Mouse (Mus musculus): ENCODE data around the gene Wfs1. TPM values are rescaled to one million over a fixed set of nuclear protein-coding genes. Genes with fewer than 3 reads are reported as not detected.

Wfs1 gene
- total and polyA plus RNA-seq, 3 experiments: 0.56 to 2.5 (median 1.8) TPM

DNA sequence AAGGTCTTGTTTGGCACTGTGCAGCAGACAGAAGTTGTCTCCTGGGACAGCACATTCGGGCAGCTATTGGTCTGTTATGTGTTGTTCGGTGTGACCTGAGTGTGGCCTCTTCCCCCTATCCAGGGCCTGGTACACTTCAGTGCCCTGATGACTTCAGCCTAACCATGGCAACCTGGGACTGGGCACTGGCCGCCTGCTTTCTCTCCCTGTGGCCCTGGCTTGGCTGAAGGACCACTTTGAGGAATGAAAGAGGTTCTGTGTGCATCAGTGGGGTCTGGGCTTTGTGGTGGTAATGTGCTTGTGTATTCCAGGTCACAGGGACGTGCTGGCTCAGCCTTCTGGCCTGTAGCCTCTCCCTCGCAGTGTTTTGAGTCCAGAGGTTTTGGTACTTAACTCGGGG is 46.2 kb upstream of the Wfs1 start:
- in situ Hi-C loops (cut with MboI; ENCODE audit: low pct_ligation_motif_present, low pct_unique_long_range_greater_than_20kb, low sequenced_read_pairs) (no loop called here), dilution Hi-C loops (cut with MboI; ENCODE audit: extremely low pct_ligation_motif_present, extremely low pct_unique_long_range_greater_than_20kb, low sequenced_read_pairs) (no loop called here)
- no peak for DNase-seq (ENCODE audit: extremely low read depth)
- Histone ChIP-seq H3K4me3 (replicated peaks in 1 of 3; ENCODE audit: low read depth in 2 of 3, low read length in 2 of 3, poor library complexity in 1 of 3) (no peak overlapping the region), H3K9ac (ENCODE audit: insufficient read depth, low read depth) (no peak overlapping the region), H3K36me3 (replicated peaks in 1 of 2; ENCODE audit: control insufficient read depth in 1 of 2, insufficient read depth in 1 of 2, low read length in 1 of 2) (no peaks in the 10 kb centered on the region), H3K9me3 (replicated peaks; ENCODE audit: low read length) (no peaks in the 10 kb centered on the region), H3K27me3 (replicated peaks) (peaks cover 67% of the 10 kb centered on the region), H3K79me2 (replicated peaks; ENCODE audit: control insufficient read depth, extremely low read depth, insufficient read depth, poor library complexity, severe bottlenecking) (no peaks in the 10 kb centered on the region), H3K4me2 (ENCODE audit: insufficient read depth, low read depth, poor library complexity, severe bottlenecking) (no peak overlapping the region), H3K4me1 (ENCODE audit: control insufficient read depth in 1 of 2, insufficient read depth in 2 of 2) (no peaks in the 10 kb centered on the region), H3K27ac (ENCODE audit: insufficient read depth, low read depth) (no peak overlapping the region)
- TF ChIP-seq CHD2 (IDR thresholded peaks at IDR 0.05; ENCODE audit: low read length): no peak
- TF ChIP-seq USF1 (IDR thresholded peaks at IDR 0.05; ENCODE audit: low read depth, low read length): no peak
- no peak for TF ChIP-seq MAZ (IDR thresholded peaks at IDR 0.05; ENCODE audit: low read depth, low read length)
- no peak for TF ChIP-seq JUND (conservative IDR thresholded peaks at IDR 0.05; ENCODE audit: low read depth, low read length)
- TF ChIP-seq EP300 (IDR thresholded peaks at IDR 0.05; ENCODE audit: low read length): no peak
- no peak for TF ChIP-seq MAFK (IDR thresholded peaks at IDR 0.05; ENCODE audit: insufficient replicate concordance, low read length)
- TF ChIP-seq UBTF (IDR thresholded peaks at IDR 0.05; ENCODE audit: low read depth, low read length): no peak
- no peak for TF ChIP-seq IRF4 (IDR thresholded peaks at IDR 0.05; ENCODE audit: low read depth, low read length)
- no peak for TF ChIP-seq NELFE (IDR thresholded peaks at IDR 0.05; ENCODE audit: low read depth, low read length)
- no peak for TF ChIP-seq CTCF (conservative IDR thresholded peaks at IDR 0.05 in 1 of 2, IDR thresholded peaks at IDR 0.05 in 1 of 2; ENCODE audit: low read depth in 2 of 2, low read length in 2 of 2)
- no peak for TF ChIP-seq E2F4 (IDR thresholded peaks at IDR 0.05; ENCODE audit: insufficient replicate concordance, low read depth, low read length)
- TF ChIP-seq MAX (IDR thresholded peaks at IDR 0.05; ENCODE audit: low read length): no peak
- TF ChIP-seq POLR2AphosphoS2 (IDR thresholded peaks at IDR 0.05; ENCODE audit: low read depth, low read length): no peak
- TF ChIP-seq ELF1 (IDR thresholded peaks at IDR 0.05; ENCODE audit: low read depth, low read length): no peak

DNA sequence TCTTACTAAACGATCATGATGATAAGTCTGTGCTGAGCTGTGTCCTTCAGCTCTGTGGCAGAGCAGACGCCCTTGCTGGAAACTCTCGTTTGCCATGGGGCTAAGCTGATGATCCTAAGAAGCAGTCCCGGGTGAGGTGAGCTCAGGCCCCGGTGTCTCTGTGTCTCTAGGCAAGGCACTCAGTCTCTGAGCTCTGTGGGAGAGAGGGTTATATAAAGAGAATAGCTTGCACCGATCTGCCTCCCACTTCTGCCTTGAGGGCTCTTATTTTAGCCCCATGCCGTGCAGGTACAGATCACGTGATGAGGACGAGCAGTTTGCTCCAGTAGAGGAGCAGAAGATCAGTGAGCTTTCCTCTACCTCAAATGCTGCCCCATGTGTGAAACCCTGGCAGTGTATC is 41.7 kb upstream of the Wfs1 start:
- dilution Hi-C loops (cut with MboI; ENCODE audit: extremely low pct_ligation_motif_present, extremely low pct_unique_long_range_greater_than_20kb, low sequenced_read_pairs) (no loop called here), in situ Hi-C loops (cut with MboI; ENCODE audit: low pct_ligation_motif_present, low pct_unique_long_range_greater_than_20kb, low sequenced_read_pairs) (no loop called here)
- H3K27me3 ChIP-seq (replicated peaks): peaks cover 71% of the 10 kb centered on the region

More for the DNA sequence above, 41.7 kb upstream of the Wfs1 start:
- peaks cover 6% of the 10 kb centered on the region for H3K9me3 ChIP-seq (replicated peaks; ENCODE audit: low read length)
- H3K9ac ChIP-seq (ENCODE audit: insufficient read depth, low read depth): no peak overlapping the region
- no peaks in the 10 kb centered on the region for H3K79me2 ChIP-seq (replicated peaks; ENCODE audit: control insufficient read depth, extremely low read depth, insufficient read depth, poor library complexity, severe bottlenecking)
- no peak for DNase-seq (ENCODE audit: extremely low read depth)
- TF ChIP-seq POLR2A (IDR thresholded peaks at IDR 0.05; ENCODE audit: low read depth, low read length): no peak
- no peak for TF ChIP-seq MYC (IDR thresholded peaks at IDR 0.05; ENCODE audit: low read depth, low read length)
- no peak for TF ChIP-seq MAX (IDR thresholded peaks at IDR 0.05; ENCODE audit: low read length)
- TF ChIP-seq TBP (conservative IDR thresholded peaks at IDR 0.05; ENCODE audit: low read depth, low read length): no peak
- TF ChIP-seq ZMIZ1 (IDR thresholded peaks at IDR 0.05; ENCODE audit: low read depth, low read length): no peak
- no peak for TF ChIP-seq JUN (IDR thresholded peaks at IDR 0.05; ENCODE audit: insufficient read depth, low read depth, low read length)
- no peak for TF ChIP-seq JUND (conservative IDR thresholded peaks at IDR 0.05; ENCODE audit: low read depth, low read length)
- TF ChIP-seq POLR2AphosphoS2 (IDR thresholded peaks at IDR 0.05; ENCODE audit: low read depth, low read length): no peak
- TF ChIP-seq ZC3H11A (IDR thresholded peaks at IDR 0.05; ENCODE audit: low read depth, low read length): no peak
- no peak for TF ChIP-seq USF1 (IDR thresholded peaks at IDR 0.05; ENCODE audit: low read depth, low read length)
- TF ChIP-seq USF2 (conservative IDR thresholded peaks at IDR 0.05; ENCODE audit: low read depth, low read length): no peak
- TF ChIP-seq RAD21 (IDR thresholded peaks at IDR 0.05; ENCODE audit: low read depth, low read length): no peak
- no peak for TF ChIP-seq ZKSCAN1 (IDR thresholded peaks at IDR 0.05; ENCODE audit: borderline replicate concordance, low read depth, low read length)
- TF ChIP-seq UBTF (IDR thresholded peaks at IDR 0.05; ENCODE audit: low read depth, low read length): no peak
- TF ChIP-seq TCF12 (IDR thresholded peaks at IDR 0.05; ENCODE audit: low read depth, low read length): no peak
- H3K4me2 ChIP-seq (ENCODE audit: insufficient read depth, low read depth, poor library complexity, severe bottlenecking): no peak overlapping the region
- H3K4me1 ChIP-seq (ENCODE audit: control insufficient read depth in 1 of 2, insufficient read depth in 2 of 2): no peaks in the 10 kb centered on the region
- no peaks in the 10 kb centered on the region for H3K36me3 ChIP-seq (replicated peaks in 1 of 2; ENCODE audit: control insufficient read depth in 1 of 2, insufficient read depth in 1 of 2, low read length in 1 of 2)
- H3K4me3 ChIP-seq (replicated peaks in 1 of 3; ENCODE audit: low read depth in 2 of 3, low read length in 2 of 3, poor library complexity in 1 of 3): no peak overlapping the region
- no peak overlapping the region for H3K27ac ChIP-seq (ENCODE audit: insufficient read depth, low read depth)
